Mouse (Mus musculus): Measurements from ENCODE around the gene Timm44. TPM values are rescaled to one million over a fixed set of nuclear protein-coding genes. Genes with fewer than 3 reads are reported as not detected.

The Timm44 gene
- total RNA-seq, 2 experiments from 2014 or later: 72.4 to 74.5 TPM

Other genes starting within 250 kb of the Timm44 start
- 1 to 10 TPM; 1.7 to 3.4 TPM for gene Cd209f, start 170.1 kb downstream of the Timm44 start, total RNA-seq (2021)
- under 1 TPM; 0.31 to 0.45 TPM for gene Cd209g, start 141.8 kb downstream of the Timm44 start, total RNA-seq (2021)
- gene Evi5l, start 109.3 kb downstream of the Timm44 start, total RNA-seq (2021): 10 to 100 TPM; 15.5 to 20.5 TPM
- gene Prr36, start 58.5 kb downstream of the Timm44 start, total RNA-seq (2021): under 1 TPM; 0.16 to 0.21 TPM
- under 1 TPM in 1 of 2 experiments, not detected in 1; 0.29 TPM for gene Lrrc8e, start 49.1 kb downstream of the Timm44 start, total RNA-seq (2021)
- 10 to 100 TPM; 61.4 to 65.5 TPM for gene Map2k7, start 37.2 kb downstream of the Timm44 start, total RNA-seq (2021)
- gene Gm49320, start 37.0 kb downstream of the Timm44 start, total RNA-seq (2021): under 1 TPM; 0.14 to 0.31 TPM
- 1 to 10 TPM; 2.8 to 5.1 TPM for gene Tgfbr3l, start 27.7 kb downstream of the Timm44 start, total RNA-seq (2021)
- 10 to 100 TPM; 13.0 to 15.4 TPM for gene Snapc2, start 22.8 kb downstream of the Timm44 start, total RNA-seq (2021)
- gene Ctxn1, start 16.6 kb downstream of the Timm44 start, total RNA-seq (2021): 1 to 10 TPM; 3.8 to 4.5 TPM
- gene Ccl25, start 49.3 kb upstream of the Timm44 start, total RNA-seq (2021): 1 to 10 TPM; 8.0 to 8.3 TPM
- gene Elavl1, start 49.5 kb upstream of the Timm44 start, total RNA-seq (2021): 10 to 100 TPM; 50.1 to 55.0 TPM
- gene Cers4, start 217.1 kb upstream of the Timm44 start, total RNA-seq (2021): 10 to 100 TPM in 1 of 2 experiments, 1 to 10 TPM in 1; 9.7 to 11.5 TPM

All from gastrocnemius, postnatal 10 days (tissue).